Mouse (Mus musculus) bone marrow, adult 2 months (tissue): ENCODE data around the gene Gm12185. TPM values are rescaled to one million over a fixed set of nuclear protein-coding genes. Genes with fewer than 3 reads are reported as not detected.
"Not testable (repeated sequence)": the region's sequence is repeated elsewhere in the genome, so short reads cannot be mapped to it uniquely, and the experiment has no call there.

Experiments
- H3K27ac ChIP-seq: fragments of 200-500 bp; 2 replicates; pipeline ENCODE4 v1.5.1; 2012; ENCODE audit warnings: low read depth, mild to moderate bottlenecking, control low read depth, inconsistent platforms, low read length; ENCODE audit not compliant: control insufficient read depth, poor library complexity, insufficient read depth
- H3K4me1 ChIP-seq: fragments of 200-500 bp; 2 replicates; pipeline ENCODE4 v1.6.1; 2011; ENCODE audit warnings: low read length; ENCODE audit not compliant: control insufficient read depth, insufficient read depth
- H3K4me3 ChIP-seq: fragments of 200-500 bp; replicated peaks from 2 replicates; pipeline ENCODE3; 2011; ENCODE audit warnings: mild to moderate bottlenecking, low read depth, low read length, control low read depth; ENCODE audit not compliant: control insufficient read depth
- CTCF ChIP-seq: fragments of 200-500 bp; IDR thresholded peaks from 2 replicates; pipeline ENCODE4 v1.5.1; 2011; ENCODE audit warnings: low read length, control low read depth; ENCODE audit not compliant: control insufficient read depth, insufficient read depth
- POLR2A ChIP-seq: fragments of 200-500 bp; IDR thresholded peaks from 2 replicates; pipeline ENCODE4 v1.6.1; 2011; ENCODE audit warnings: low read depth, mild to moderate bottlenecking, control low read depth, low read length, borderline replicate concordance; ENCODE audit not compliant: control insufficient read depth
- WGBS: fragments of 180-500 bp; shearing (Covaris S2); methylation state at CpG from one replicate; pipeline ENCODE4 v1.1.7; 2018; 5-methylcytosine and 5-hydroxymethylcytosine counted together
- polyA plus RNA-seq: library from polyadenylated mRNA; stranded (reverse); fragments of >200 nt; gene quantifications from 2 replicates; pipeline ENCODE4 v1.2.4, GENCODE M21; 2011; ENCODE audit warnings: low replicate concordance; ENCODE audit not compliant: missing spikeins, insufficient read depth, insufficient read length

Gm12185 gene
- polyA plus RNA-seq, 1 experiment, result not detected

DNA sequence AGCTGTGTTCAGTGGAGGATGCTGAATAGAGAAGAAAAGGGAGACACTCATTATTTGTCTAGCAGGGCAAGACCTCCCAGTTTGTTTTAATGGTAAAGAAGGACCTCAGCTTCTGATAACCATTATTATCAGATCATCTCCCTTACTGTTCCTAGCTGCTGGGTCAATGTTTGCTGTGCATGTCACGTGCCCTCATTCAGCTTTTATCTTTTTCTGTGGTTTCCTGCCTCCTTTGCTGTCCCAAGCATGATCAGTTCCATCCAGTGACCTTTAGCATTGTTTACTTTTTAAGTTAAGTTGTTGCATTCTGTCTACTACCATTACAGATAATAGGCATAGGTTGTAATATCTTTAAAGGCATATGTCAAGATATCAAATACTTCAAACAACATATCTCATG is 83.6 kb downstream of the Gm12185 start:
- TF ChIP-seq POLR2A (no peak), CTCF (no peak)
- H3K27ac ChIP-seq, result no peak overlapping the region
- no peaks in the 10 kb centered on the region for H3K4me1 ChIP-seq
- 23% methylated on average over 1 of the region's 1 CpGs for WGBS
- H3K4me3 ChIP-seq, result no peak overlapping the region

DNA sequence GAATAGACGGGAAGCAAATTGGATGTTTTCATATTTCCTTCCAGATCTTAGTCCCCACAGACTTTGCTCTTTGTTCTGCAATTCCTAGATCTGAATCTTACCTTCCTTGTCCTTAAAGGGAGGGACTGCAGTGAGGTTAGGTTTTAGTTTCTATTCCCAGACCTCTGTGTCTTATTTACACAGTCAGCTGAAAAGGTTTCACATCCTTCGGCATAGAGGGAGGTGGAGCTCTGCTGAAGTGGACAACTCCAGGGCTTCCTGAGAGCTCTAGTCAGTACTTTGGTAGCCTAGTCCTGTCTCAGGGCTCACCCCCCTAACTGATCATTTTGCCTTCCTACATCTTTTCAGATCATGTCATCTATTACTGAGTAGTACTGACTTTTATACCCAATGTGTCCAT is 90.0 kb downstream of the Gm12185 start, which contains the start of gene Gm5431:
TSS of gene Gm5431 (minus strand) at position 194 of the 400 bp plus-strand sequence.
- peak within 1 kb of the TSS; percentile 27 for H3K4me3 ChIP-seq
- peak within 1 kb of the TSS; percentile 70; the same call in 1 of the 2 replicates for H3K27ac ChIP-seq
- TF ChIP-seq POLR2A, result no peak
- no peak for TF ChIP-seq CTCF
- H3K4me1 ChIP-seq, result peaks cover 2% of the 10 kb centered on the region; the same call in 1 of the 2 replicates
- WGBS, result 24% methylated on average over 2 of the region's 2 CpGs

DNA sequence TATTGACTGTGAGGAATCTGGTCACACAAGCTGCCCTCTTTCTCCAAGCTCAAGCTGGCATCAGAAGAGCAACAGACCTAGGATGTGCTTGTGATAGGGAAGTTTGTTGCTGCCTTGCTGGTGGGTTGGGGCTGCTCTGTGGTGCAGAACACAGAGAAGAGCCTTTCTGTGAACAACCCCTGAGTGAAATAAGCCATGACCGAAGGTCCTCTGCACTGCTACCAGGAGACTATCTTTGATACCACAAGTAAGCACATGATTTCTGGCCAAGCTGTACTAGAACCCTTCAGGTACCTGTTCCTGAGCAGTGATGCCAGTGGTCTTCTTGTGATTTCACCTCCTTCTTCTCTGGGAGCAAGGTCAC is 90.5 kb downstream of the Gm12185 start:
- H3K4me1 ChIP-seq, result not testable (repeated sequence)
- Histone ChIP-seq H3K4me3 (peak overlapping the region; percentile 24), H3K27ac (peak overlapping the region; percentile 70; the same call in 1 of the 2 replicates)
- 46% methylated on average over 1 of the region's 1 CpGs for WGBS

GRCm38 (mm10) chr11:48900654-48901566 is 91.1 kb downstream of the Gm12185 start:
- 31% methylated on average over 6 of the region's 6 CpGs for WGBS
- Histone ChIP-seq H3K4me3 (peak overlapping the region; percentile 27), H3K27ac (peak overlapping the region; percentile 70; the same call in 1 of the 2 replicates)
- not testable (repeated sequence) for H3K4me1 ChIP-seq

GRCm38 (mm10) chr11:48898812-48899431 is 93.1 kb downstream of the Gm12185 start:
- Histone ChIP-seq H3K4me3 (no peak overlapping the region), H3K27ac (no peak overlapping the region), H3K4me1 (peaks cover 2% of the 10 kb centered on the region; the same call in 1 of the 2 replicates)
- 32% methylated on average over 2 of the region's 2 CpGs for WGBS
- TF ChIP-seq CTCF (no peak), POLR2A (no peak)

- Histone ChIP-seq H3K4me3 (no peak overlapping the region), H3K4me1 (no peaks in the 10 kb centered on the region; the same call in 1 of the 2 replicates), H3K27ac (no peak overlapping the region)
- WGBS, result 95% methylated on average over 1 of the region's 1 CpGs
- TF ChIP-seq POLR2A (no peak), CTCF (no peak)
These were observed 115.3 kb downstream of the Gm12185 start for GRCm38 (mm10) chr11:48876680-48877079.

- H3K4me1 ChIP-seq, H3K27ac ChIP-seq, H3K4me3 ChIP-seq: not testable (repeated sequence)
- WGBS, result 75% methylated on average over 1 of the region's 1 CpGs
These were observed 116.6 kb downstream of the Gm12185 start for GRCm38 (mm10) chr11:48875343-48875837.

DNA sequence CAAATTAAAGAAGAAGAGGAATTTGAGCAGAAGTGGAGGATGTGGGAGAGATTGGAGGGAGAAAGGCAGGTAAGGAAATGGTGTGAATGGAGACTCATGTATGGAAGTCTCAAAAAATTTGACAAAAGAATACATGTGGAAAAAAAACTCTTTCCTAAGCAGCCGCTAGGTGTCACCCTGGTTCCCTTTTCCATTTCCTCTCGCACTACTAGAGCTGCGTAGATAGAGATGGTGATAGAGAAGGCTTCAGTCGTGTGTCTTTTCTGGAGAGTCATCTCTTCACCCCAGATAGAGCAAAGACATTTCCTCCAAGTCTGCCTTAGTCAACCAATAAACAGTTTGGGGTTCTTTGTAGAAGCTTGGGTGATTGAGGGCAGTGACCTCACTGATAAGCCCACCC is 117.6 kb downstream of the Gm12185 start:
- no peak for TF ChIP-seq POLR2A
- TF ChIP-seq CTCF, result peak; percentile 24; the same call in 1 of the 2 replicates
- Histone ChIP-seq H3K27ac (no peak overlapping the region), H3K4me3 (no peak overlapping the region), H3K4me1 (no peaks in the 10 kb centered on the region; the same call in 1 of the 2 replicates)
- WGBS, result 0% methylated on average over 4 of the region's 4 CpGs
